Mouse (Mus musculus): ENCODE data around the gene Crxos. TPM values are rescaled to one million over a fixed set of nuclear protein-coding genes. Genes with fewer than 3 reads are reported as not detected.
"Not testable (repeated sequence)": the region's sequence is repeated elsewhere in the genome, so short reads cannot be mapped to it uniquely, and the experiment has no call there.

Gene Crxos
- not detected for total RNA-seq (2021)
- long read RNA-seq, experiment 1, result 0 reads
- long read RNA-seq, experiment 2, result 0 reads

DNA sequence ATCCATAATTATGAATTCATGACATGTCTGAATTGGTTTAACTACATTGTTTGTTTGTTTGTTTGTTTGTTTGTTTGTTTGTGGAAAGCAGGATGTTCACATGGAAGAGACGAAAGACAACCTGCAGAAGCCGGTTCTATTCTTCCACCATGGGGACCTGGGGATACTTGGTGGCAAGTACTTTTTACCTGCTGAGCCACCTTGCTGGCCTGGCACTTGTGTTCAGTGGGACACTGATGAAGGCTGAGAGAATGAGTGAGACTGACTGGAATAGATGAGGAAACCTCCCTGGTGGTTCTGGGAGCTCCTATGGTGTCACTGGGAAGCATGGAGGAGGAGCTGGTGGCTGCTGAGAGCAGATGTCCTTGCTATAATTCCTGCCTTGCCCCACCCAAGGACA is at the start of gene Crxos:
TSS of gene Crxos (plus strand) at position 301 of the 400 bp plus-strand sequence.
- no peak for DNase-seq

- no peak for DNase-seq
Measured at GRCm38 (mm10) chr7:15839578-15839977, 42.8 kb upstream of the Crxos start, which contains the start of gene Obox6. TSS of gene Obox6 (minus strand) at chr7:15839678.

- peak in 1 of 2 experiments; percentile 2 for DNase-seq
Measured at GRCm38 (mm10) chr7:15859657-15860056, 22.8 kb upstream of the Crxos start.

DNA sequence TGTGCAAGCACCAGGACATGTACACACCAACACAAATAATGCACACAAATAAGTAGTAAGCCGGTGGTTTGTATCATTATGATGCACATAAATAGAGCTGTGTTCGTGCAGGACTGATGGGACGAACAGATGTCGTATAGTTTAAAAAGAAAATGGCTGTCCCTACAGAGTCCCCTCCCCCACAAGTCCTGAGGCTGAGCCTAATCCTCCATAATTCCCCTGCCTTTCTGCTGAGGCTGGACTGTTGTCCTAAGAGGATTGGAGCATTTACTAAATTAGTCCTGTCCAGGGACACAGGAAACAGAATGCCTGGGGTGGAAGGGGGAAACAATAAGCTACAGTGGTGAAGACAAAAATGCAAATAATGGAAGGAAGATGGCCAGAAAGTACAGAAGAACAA is 18.3 kb upstream of the Crxos start:
- DNase-seq, result no peak

DNA sequence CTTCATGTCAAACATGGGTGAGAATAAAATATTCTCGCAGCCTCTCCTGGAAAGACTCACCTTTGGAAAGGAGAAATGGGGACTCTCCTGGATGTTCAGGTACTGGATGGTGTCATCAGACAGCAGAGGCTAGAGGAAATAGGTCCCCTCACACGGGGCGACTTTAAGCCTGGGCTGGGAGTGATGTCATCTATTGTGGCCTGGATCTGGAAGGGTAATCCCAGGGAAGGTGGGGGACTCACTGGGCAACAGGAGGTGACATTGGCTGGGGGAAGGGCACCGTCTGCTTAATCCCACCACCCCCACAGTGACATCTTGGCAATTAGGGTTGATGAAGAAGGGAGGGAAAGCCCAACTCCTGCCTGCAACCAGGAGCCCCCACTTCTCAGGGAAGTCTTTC is 2.7 kb upstream of the Crxos start, which contains the start of gene Crx:
TSS of gene Crx (minus strand) at position 213 of the 400 bp plus-strand sequence.
- DNase-seq, result no peak

DNA sequence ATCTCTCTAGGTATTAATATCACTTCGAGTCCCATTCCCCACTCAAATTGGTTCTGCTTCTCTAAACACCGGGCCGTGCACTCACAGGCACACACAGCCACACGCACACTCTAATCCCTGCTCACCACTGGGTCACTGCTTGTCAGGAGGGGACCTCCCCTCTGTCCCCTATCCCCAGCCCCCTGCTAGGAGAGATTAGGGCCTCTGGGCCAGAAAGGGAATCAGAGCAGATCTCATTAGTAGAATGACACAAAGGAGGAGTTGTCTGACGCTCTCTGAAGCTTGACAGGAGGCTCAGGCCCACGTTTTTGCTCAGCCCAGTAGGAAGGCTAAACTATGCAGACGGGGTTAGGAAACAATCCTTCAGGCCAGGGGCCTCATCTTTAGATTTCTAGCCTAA is 1.0 kb upstream of the Crxos start:
- no peak for DNase-seq

- no peak for DNase-seq
Measured at GRCm38 (mm10) chr7:15881831-15882230, 586 bp upstream of the Crxos start.

GRCm38 (mm10) chr7:15884127-15884526 is 1.7 kb downstream of the Crxos start:
- no peak for DNase-seq

GRCm38 (mm10) chr7:15894251-15894650 is 11.8 kb downstream of the Crxos start:
- DNase-seq, result no peak

GRCm38 (mm10) chr7:15901366-15902048 is 19.1 kb downstream of the Crxos start:
- DNase-seq, result no peak

DNA sequence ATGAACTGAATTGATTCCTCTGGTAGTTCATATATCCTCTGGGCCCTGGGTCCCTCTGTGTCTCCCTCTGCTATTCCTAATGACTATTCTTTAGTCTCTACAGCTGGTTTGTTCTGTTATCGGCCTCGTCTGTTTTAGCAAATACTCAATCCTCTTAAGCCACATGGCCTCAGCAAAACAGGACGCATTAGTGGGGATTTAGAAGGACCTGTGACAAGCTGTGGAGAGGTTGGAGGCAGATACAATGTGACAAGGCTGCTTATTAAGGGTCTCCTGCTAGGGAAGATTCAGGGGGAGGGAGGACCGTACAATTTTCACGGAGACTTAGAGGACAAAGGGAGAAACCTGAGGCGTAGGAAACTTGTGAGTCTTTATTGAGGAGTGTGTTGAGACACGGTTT is 23.4 kb downstream of the Crxos start:
- no peak for DNase-seq

DNA sequence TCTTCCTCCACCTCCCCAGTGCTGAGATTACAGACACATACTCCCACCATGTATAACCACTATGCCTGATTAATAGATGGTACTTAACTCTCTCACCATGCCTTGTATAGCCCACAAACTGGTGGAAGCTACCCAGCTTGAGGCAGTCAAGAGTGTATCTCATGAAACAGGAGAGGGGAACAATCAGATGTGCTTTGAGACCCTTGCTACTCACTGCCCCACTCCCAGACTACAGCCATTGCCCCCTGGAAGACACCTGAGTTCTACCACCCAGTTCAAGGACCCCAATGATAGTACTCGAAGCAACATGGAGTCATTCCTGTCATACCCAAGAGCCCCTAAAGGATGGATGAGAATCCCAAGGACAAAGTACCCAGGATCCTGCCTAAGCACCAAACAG is 24.2 kb downstream of the Crxos start:
- DNase-seq, result no peak

- DNase-seq, result no peak
Measured at GRCm38 (mm10) chr7:15907971-15908590, 25.7 kb downstream of the Crxos start.

DNA sequence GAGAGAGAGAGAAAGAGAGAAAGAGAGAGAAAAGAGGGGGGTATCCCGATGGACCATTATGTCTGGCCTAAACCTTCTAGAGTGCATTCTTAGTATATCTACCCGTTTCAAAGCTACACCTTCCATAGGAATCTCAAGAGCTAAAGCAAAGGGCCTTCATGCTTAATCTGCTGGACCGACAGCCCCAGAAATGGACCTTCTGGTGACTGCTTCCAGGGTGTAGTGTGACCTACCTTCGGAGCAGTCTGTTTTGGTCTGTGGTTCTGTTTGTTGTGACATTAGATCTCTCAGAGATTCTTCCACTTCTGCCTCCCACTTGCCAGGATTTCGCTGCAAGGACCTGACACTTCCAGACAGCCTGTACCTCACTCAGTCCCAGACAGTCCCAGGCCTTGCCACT is 28.1 kb downstream of the Crxos start:
- DNase-seq, result no peak

DNA sequence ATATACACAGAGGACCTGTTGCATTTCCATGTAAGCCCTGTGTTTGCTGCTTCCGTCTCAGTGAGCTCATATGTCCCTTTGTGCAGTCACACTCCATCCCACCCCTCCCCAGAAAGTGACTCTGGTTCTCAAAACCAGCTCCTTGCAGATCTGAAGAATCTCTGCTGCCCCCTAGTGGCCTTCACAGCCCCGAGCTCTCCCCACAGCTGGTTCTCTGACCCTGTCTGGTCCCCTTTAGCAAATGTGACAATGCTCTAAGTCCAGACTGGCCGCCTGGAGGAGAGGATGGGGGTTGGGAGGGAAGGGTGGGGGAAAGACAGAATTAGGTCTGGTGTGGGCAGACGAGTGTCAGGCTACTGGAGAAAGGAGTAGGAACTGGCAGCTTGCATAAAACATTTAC is 29.8 kb downstream of the Crxos start:
- peak; percentile 73 to 82 for DNase-seq

DNA sequence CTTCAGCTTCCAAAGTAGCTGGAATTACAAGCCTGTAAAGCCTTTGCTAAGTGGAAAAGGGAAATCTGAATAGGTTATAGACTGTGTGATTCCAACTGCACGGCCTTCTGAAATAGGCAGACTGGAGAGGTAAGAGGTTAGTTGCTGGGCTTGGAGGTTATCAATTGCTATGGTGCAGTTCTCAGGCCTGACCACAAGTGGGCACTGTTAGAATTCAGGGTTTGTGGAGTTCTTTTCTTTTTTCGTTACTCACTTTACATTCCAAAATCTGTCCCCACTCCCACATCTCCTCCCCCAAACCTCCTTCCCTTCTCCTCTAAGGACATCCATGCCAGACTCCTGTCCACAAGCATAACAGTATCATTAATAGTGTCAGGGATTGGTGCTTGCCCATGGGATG is 31.8 kb downstream of the Crxos start:
- peak; percentile 25 to 44 for DNase-seq

- DNase-seq, result no peak
Measured at GRCm38 (mm10) chr7:15914751-15915150, 32.3 kb downstream of the Crxos start.

- not testable (repeated sequence) for DNase-seq
Measured at GRCm38 (mm10) chr7:15915695-15916094, 33.3 kb downstream of the Crxos start.

GRCm38 (mm10) chr7:15916134-15916723 is 33.8 kb downstream of the Crxos start:
- no peak for DNase-seq

DNA sequence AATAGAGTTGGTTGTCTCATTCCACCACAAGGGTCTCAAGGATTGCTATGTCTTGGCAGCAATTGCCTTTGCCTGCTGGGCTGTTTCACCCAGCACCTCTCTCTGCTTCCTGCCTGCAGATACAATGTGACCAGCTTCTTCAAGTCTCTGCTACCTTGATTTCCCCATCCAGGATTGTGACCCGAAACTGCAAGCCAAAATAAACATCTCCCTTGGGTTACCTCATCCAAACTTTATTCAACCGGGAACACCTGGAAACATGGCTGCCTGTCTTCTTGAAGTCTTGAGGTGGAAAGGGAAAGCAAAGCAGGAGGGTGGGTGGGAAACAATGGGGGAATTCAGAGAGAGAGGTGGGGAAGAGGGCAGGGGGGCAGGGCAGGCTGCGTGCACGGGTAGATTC is 34.6 kb downstream of the Crxos start:
- no peak for DNase-seq

- DNase-seq, result peak; percentile 20 to 40
Measured at GRCm38 (mm10) chr7:15918371-15918770, 36.0 kb downstream of the Crxos start.

DNA sequence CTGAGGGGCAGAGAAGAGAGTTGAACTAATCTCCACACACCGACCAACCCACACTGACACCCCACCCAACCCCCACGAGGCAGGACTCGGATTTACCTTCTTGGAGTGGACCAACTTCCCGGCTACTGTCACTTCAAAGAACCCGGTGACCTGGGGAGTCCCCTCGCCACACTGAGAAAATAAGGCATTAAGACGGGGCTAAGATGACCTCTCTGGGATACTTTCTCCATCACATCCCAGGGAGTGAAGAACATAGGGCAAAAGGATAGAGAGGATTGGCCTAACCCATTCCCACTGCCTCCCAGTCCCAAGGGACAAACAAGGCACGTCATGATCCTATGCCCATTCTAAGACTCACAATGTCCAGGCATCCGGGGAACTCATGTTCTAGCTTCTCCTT is 37.5 kb downstream of the Crxos start:
- DNase-seq, result no peak

GRCm38 (mm10) chr7:15920645-15921190 is 38.3 kb downstream of the Crxos start:
- no peak for DNase-seq
